Mouse (Mus musculus): ENCODE data around the gene Tapt1. TPM values are rescaled to one million over a fixed set of nuclear protein-coding genes. Genes with fewer than 3 reads are reported as not detected.

The Tapt1 gene
- polyA plus RNA-seq, 1 experiment from 2014 or later: 32.3 TPM

DNA sequence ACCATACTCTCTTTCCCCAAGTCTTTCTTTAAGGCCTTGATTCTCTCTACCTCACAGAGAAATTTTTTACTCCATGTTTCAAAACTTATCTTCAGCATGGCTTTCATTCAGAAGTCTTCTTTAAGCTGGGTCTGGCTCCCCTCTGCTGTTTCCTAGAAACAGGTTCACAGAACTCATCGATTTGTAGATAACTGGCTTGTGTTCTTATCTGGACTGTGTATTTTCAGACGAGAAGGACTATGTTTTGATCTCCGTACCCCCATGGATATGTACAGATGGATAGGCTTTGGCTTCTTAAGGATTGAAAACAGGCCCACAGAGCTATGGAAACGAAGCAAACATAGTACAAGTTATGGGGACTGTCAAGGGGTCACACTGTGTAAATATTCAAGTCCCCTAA, 26.0 kb upstream of the Tapt1 start:
- 34% methylated on average over 4 of the region's 4 CpGs for WGBS (ENCODE audit: insufficient replicate concordance)
- Histone ChIP-seq H3K4me3 (replicated peaks) (no peak overlapping the region), H3K9ac (no peak overlapping the region), H3K27ac (replicated peaks) (no peak overlapping the region), H3K27me3 (no peaks in the 10 kb centered on the region), H3K9me3 (replicated peaks) (no peaks in the 10 kb centered on the region), H3K4me2 (no peak overlapping the region), H3K4me1 (replicated peaks) (peaks cover 4% of the 10 kb centered on the region; the same call in 1 of the 2 replicates), H3K36me3 (replicated peaks) (no peaks in the 10 kb centered on the region)
- no peak for ATAC-seq (ENCODE audit: insufficient read depth)

DNA sequence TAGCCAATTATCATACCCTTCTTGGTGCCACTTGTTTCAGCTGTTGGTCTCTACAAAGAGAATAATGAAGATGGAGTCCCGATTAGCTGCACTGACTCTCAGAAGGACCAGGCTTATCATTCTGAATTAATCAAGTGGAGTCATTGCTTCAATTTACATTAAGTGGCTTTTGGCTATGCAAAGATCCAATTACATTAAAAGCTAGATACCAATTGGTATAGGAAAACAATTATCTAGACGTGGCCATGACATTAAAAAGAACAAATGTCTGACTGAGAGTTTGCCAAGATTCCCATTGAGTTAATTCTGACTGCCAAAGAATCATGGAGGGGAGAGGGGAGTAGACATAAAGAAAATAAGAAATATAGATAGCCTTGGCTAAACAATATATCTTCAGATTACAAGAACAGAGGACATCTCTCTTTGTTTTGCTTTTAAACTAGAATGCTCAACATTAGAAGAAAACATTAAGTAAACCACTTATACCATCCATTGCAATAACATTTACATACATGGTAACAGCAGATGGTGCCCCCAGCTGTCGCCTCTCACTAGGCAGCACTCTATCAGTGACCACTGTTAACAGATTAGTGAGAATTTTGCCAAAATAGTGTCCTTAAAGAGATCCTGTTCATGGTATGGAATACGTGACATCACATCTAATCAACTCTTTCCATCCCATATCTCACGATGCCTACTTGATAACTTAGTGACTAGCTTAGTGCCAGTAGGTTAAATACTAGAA, 24.0 kb upstream of the Tapt1 start:
- 70% methylated on average over 5 of the region's 5 CpGs for WGBS (ENCODE audit: insufficient replicate concordance)
- Histone ChIP-seq H3K27me3 (peaks cover 10% of the 10 kb centered on the region), H3K4me2 (no peak overlapping the region), H3K4me3 (replicated peaks) (no peak overlapping the region), H3K4me1 (replicated peaks) (peaks cover 4% of the 10 kb centered on the region; the same call in 1 of the 2 replicates), H3K9me3 (replicated peaks) (no peaks in the 10 kb centered on the region), H3K9ac (no peak overlapping the region), H3K36me3 (replicated peaks) (no peaks in the 10 kb centered on the region), H3K27ac (replicated peaks) (no peak overlapping the region)
- ATAC-seq (ENCODE audit: insufficient read depth): no peak

DNA sequence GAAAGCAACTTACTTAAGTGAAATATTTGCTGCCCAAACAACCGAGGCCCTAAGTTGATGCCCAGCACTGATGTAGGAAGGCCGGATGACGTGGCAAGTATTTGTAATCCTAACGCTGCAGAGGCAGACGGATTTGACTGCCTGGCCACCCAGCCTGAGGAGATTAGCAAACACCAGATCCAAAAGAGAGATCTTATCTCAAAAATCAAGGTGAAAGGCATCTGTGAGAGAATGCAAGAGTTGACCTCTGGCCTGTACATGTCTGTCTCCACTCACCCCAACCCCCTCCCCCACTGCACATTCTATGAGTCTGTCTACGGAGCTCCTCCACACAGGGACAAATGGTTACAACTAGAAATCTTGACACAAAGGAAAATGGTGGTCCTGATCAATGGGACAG, 22.9 kb upstream of the Tapt1 start:
- ATAC-seq (ENCODE audit: insufficient read depth): peak; percentile 64
- Histone ChIP-seq H3K9ac (no peak overlapping the region), H3K4me1 (replicated peaks) (peaks cover 4% of the 10 kb centered on the region; the same call in 1 of the 2 replicates), H3K27me3 (peaks cover 10% of the 10 kb centered on the region), H3K9me3 (replicated peaks) (no peaks in the 10 kb centered on the region), H3K27ac (replicated peaks) (no peak overlapping the region), H3K36me3 (replicated peaks) (no peaks in the 10 kb centered on the region), H3K4me3 (replicated peaks) (no peak overlapping the region), H3K4me2 (no peak overlapping the region)
- 64% methylated on average over 6 of the region's 6 CpGs for WGBS (ENCODE audit: insufficient replicate concordance)

DNA sequence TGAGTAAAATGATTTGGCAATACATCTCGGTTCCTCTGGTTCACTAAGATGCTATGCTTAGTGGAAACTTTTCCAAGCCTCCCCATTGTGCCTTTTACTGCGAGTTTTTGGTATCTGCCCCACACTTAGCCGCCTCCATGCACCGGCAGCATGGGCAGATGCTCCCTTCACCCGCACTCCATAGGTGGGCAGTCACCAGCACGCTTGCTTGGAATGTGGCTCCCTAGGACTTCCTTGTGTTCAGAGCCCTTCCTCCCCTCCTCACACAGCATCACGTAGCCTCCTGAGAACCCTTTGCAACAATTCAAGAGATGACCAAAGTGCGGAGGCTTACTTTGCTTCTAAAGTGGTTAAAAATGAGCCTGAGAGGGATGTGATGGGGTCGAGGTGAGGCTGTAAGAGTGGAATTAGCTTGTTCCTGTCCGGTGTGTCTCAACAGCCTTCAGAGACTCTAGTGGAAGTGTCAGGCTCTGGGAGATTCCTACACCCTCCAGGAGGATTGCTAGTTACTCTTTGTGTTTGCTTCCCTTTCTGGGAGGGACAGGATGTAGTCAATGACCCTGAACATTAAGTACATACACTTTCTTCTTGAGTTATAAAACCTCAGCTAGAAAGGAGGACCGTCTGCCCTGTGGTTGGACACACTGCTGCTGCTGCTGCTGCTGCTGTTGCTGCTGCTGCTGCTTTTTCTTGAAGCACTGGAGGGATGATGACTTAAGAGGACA, 20.2 kb upstream of the Tapt1 start:
- no peak for ATAC-seq (ENCODE audit: insufficient read depth)

DNA sequence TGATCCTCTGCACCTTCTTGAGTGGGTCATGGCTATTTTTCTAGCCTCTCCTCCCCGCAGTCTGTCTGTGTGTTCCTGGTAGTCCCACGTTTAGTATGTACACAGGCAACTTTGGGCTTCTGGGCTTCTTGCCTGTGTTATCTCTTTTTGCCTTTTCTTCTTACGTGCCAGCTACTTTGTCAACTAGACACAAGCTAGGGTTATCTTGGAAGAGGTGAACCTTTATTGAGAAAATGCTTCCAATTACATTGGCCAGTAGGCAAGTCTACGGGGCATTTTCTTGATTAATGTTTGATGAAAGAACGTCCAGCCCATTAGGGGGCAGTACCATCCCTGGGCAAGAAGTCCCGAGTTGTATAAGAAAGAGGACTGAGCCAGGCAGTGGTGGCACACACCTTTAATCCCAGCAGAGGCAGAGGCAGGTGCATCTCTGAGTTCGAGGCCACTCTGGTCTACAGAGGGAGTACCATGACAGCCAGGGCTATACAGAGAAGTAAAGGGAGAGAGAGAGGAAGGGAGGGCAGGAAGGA, 18.5 kb upstream of the Tapt1 start:
- no peaks in the 10 kb centered on the region for H3K9me3 ChIP-seq (replicated peaks)
- no peaks in the 10 kb centered on the region for H3K36me3 ChIP-seq (replicated peaks)
- no peak overlapping the region for H3K4me3 ChIP-seq (replicated peaks)
- H3K9ac ChIP-seq: no peak overlapping the region
- H3K27ac ChIP-seq (replicated peaks): no peak overlapping the region
- ATAC-seq (ENCODE audit: insufficient read depth): no peak
- peaks cover 17% of the 10 kb centered on the region for H3K27me3 ChIP-seq
- H3K4me1 ChIP-seq (replicated peaks): peaks cover 8% of the 10 kb centered on the region
- no peak overlapping the region for H3K4me2 ChIP-seq
- 51% methylated on average over 7 of the region's 7 CpGs for WGBS (ENCODE audit: insufficient replicate concordance)

More for the DNA sequence above, 20.2 kb upstream of the Tapt1 start:
- no peak overlapping the region for H3K4me3 ChIP-seq (replicated peaks)
- no peaks in the 10 kb centered on the region for H3K9me3 ChIP-seq (replicated peaks)
- H3K27me3 ChIP-seq: peaks cover 17% of the 10 kb centered on the region
- H3K36me3 ChIP-seq (replicated peaks): no peaks in the 10 kb centered on the region
- H3K9ac ChIP-seq: no peak overlapping the region
- WGBS (ENCODE audit: insufficient replicate concordance): 28% methylated on average over 11 of the region's 11 CpGs
- H3K27ac ChIP-seq (replicated peaks): no peak overlapping the region
- no peak overlapping the region for H3K4me2 ChIP-seq
- peaks cover 4% of the 10 kb centered on the region; the same call in 1 of the 2 replicates for H3K4me1 ChIP-seq (replicated peaks)

DNA sequence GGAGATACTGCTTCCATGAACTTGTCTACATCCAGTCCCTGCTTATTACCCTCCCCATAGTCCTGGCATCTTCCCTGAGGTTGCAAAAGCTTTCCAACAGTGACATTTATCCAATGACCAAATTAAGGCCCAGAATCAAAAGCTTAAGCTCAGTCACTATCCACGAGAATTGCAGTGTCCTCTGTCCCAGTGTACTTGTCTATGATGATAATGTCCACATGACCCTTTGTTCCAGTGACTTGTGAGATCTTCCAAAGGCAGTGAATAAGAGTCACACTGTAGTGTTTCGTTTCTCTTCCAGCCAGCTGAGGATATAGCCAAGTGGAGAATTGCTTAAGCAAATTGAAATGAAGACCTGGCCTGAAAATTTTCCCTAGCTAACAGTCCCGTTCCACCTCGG, 16.4 kb upstream of the Tapt1 start:
- no peak for ATAC-seq (ENCODE audit: insufficient read depth)
- peaks cover 28% of the 10 kb centered on the region for H3K4me1 ChIP-seq (replicated peaks)
- H3K9me3 ChIP-seq (replicated peaks): no peaks in the 10 kb centered on the region

DNA sequence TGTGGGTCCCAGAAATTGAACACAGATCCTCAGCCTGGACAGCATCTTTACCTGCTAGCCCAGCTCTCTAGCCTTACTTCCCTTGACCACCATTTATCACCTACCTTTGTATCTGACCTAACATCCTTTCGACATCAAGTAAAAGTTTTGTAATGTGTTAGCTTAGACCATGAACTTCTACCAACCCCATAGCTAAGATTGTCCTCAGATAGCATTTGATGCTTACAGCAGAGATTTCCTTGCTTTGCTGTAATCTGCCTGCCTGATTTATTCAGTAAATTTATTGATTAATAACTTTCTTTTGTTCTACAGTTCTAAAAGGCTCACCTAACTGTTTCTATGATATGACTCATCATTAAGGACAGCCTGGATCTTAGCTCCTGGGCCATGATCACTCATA, 15.3 kb upstream of the Tapt1 start:
- H3K9ac ChIP-seq: no peak overlapping the region
- H3K27me3 ChIP-seq: peaks cover 14% of the 10 kb centered on the region
- H3K4me2 ChIP-seq: no peak overlapping the region
- H3K36me3 ChIP-seq (replicated peaks): no peaks in the 10 kb centered on the region
- WGBS (ENCODE audit: insufficient replicate concordance): 67% methylated on average over 1 of the region's 1 CpGs
- peaks cover 28% of the 10 kb centered on the region for H3K4me1 ChIP-seq (replicated peaks)
- no peaks in the 10 kb centered on the region for H3K9me3 ChIP-seq (replicated peaks)
- H3K4me3 ChIP-seq (replicated peaks): no peak overlapping the region
- no peak for ATAC-seq (ENCODE audit: insufficient read depth)
- H3K27ac ChIP-seq (replicated peaks): no peak overlapping the region

More for the DNA sequence above, 16.4 kb upstream of the Tapt1 start:
- no peak overlapping the region for H3K4me3 ChIP-seq (replicated peaks)
- no peak overlapping the region for H3K4me2 ChIP-seq
- no peak overlapping the region for H3K9ac ChIP-seq
- WGBS (ENCODE audit: insufficient replicate concordance): 52% methylated on average over 4 of the region's 4 CpGs
- no peaks in the 10 kb centered on the region for H3K36me3 ChIP-seq (replicated peaks)
- no peak overlapping the region for H3K27ac ChIP-seq (replicated peaks)
- peaks cover 17% of the 10 kb centered on the region for H3K27me3 ChIP-seq

DNA sequence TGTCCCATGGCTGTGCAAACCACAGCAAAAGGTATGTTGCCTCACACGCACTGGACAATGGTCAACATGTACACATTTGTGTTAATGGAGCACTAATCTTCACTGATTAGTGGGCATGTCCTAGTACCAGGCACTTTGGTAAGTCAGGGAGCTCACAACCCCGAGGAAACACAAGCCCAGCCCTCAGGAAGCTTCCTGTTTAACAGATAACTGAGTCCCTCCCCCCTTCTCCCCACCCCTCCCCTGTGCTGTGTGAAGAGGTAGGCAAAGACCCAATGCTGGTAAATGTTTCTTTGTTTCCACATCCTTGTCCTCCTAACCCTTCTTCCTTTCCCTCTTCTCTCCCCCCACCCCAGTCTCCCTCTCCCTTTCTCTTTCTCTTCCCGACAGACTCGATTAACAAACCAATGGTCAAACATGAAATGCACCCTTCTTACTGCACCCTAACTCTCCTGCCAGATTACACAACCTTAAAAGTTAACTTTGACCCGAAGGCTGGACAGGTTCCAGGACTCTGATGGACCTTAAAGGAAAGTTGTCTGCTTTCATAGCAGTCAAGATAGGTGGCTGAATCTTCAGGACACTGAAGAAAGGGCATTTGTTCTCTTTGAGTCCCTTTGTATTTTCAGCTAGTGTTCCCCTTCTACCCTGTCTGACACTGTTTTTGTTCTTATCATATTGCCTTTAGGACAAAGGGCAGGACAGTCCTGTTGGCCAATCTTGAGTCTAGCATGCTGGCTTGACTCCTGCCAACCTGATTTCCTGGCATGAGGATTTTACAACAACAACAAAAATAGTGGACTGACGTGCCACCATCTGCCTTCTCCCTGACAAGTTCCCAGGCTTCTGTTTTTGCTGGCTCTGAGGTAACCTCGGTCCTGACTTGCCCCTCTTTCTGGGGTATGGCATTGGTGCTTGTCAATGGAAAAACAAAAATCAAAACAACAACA, 13.0 kb upstream of the Tapt1 start:
- Histone ChIP-seq H3K4me3 (replicated peaks) (no peak overlapping the region), H3K27me3 (peaks cover 7% of the 10 kb centered on the region; the same call in 1 of the 2 replicates), H3K36me3 (replicated peaks) (no peaks in the 10 kb centered on the region), H3K9ac (no peak overlapping the region), H3K27ac (replicated peaks) (0 out of 2 replicates have a peak overlapping the region, but pooled peaks have one; percentile 14), H3K4me2 (peak overlapping the region; percentile 32), H3K9me3 (replicated peaks) (no peaks in the 10 kb centered on the region), H3K4me1 (replicated peaks) (peaks cover 28% of the 10 kb centered on the region)
- ATAC-seq (ENCODE audit: insufficient read depth): peak; percentile 58
- WGBS (ENCODE audit: insufficient replicate concordance): 31% methylated on average over 7 of the region's 7 CpGs

DNA sequence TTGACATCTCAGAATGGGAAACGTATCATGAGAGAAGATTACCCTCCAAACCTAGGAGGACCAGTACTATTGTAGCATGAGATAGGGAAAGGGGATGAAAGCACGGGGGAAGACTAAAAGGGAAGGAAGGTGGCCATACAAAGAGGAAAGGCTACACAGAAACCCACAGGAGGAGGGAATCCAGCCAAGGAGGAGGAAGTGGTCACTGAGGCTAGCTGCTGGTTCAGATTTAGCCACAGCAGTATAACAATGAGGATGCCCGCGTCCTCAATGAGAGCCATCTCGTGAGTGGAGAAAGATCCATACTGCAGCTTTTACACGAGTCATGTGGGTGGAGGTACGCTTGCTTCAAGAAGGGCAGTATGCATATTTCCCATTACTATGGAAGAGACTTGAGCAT, 11.8 kb upstream of the Tapt1 start:
- Histone ChIP-seq H3K9me3 (replicated peaks) (no peaks in the 10 kb centered on the region), H3K4me1 (replicated peaks) (peaks cover 28% of the 10 kb centered on the region), H3K4me2 (no peak overlapping the region), H3K36me3 (replicated peaks) (no peaks in the 10 kb centered on the region), H3K4me3 (replicated peaks) (no peak overlapping the region), H3K9ac (no peak overlapping the region), H3K27ac (replicated peaks) (no peak overlapping the region), H3K27me3 (no peaks in the 10 kb centered on the region)
- ATAC-seq (ENCODE audit: insufficient read depth): no peak
- WGBS (ENCODE audit: insufficient replicate concordance): 24% methylated on average over 7 of the region's 7 CpGs

DNA sequence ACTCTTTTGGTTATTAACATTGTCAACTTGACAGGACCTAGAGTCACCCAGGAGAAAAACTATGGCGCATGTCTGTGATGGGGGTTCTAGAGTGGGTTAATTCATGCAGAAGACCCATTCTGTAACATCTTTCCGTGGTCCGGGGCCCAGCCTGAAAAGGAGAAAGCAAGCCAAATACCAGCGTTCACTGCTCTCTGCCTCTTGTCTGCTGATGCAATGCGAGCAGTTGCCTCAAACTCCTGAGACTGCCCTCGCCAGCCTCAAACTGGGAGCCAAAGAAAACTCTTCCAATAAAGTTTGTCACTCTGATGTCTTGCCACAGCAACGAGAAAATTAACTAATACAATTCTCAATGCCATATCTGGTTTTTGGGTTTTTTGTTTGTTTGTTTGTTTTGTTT, 8.2 kb upstream of the Tapt1 start:
- ATAC-seq (ENCODE audit: insufficient read depth): no peak
- no peaks in the 10 kb centered on the region for H3K9me3 ChIP-seq (replicated peaks)
- H3K4me2 ChIP-seq: no peak overlapping the region
- H3K4me1 ChIP-seq (replicated peaks): peaks cover 16% of the 10 kb centered on the region
- no peak overlapping the region for H3K4me3 ChIP-seq (replicated peaks)
- no peak overlapping the region for H3K9ac ChIP-seq
- 79% methylated on average over 7 of the region's 7 CpGs for WGBS (ENCODE audit: insufficient replicate concordance)
- no peak overlapping the region for H3K27ac ChIP-seq (replicated peaks)
- no peaks in the 10 kb centered on the region for H3K36me3 ChIP-seq (replicated peaks)
- H3K27me3 ChIP-seq: no peaks in the 10 kb centered on the region

All from liver, embryonic 15.5 days (tissue).